Mouse (Mus musculus) E14TG2a.4 (cell line): ENCODE measurements around the gene Chuk.

Source experiments
- CTCF ChIP-seq: conservative IDR thresholded peaks from 2 replicates; pipeline ENCODE4 v1.5.1; 2014; ENCODE audit warnings: low read length
- NANOG ChIP-seq: IDR thresholded peaks from 2 replicates; pipeline ENCODE4 v1.6.1; 2014; ENCODE audit warnings: borderline replicate concordance, low read length, mixed read lengths
- POU5F1 ChIP-seq: IDR thresholded peaks from 2 replicates; pipeline ENCODE4 v1.6.1; 2014; ENCODE audit warnings: low read length, borderline replicate concordance

- TF ChIP-seq POU5F1, result no peak
- TF ChIP-seq CTCF, result no peak
- no peak for TF ChIP-seq NANOG
These were observed 21.3 kb upstream of the Chuk start for GRCm38 (mm10) chr19:44128560-44128959.
